Mouse (Mus musculus) heart, embryonic 16.5 days (tissue): ENCODE results near the gene Arnt2. TPM values are rescaled to one million over a fixed set of nuclear protein-coding genes. Genes with fewer than 3 reads are reported as not detected.

ENCODE experiments used
- ATAC-seq: fragments of 200-750 bp; cut with Nextera tagmentation; replicated peaks from 2 replicates; pipeline ENCODE4 v1.8.0; 2017; ENCODE audit warnings: moderate number of reproducible peaks; ENCODE audit not compliant: insufficient read depth, low FRiP score; ENCODE audit errors: extremely low read depth
- H3K27ac ChIP-seq: fragments of 300-500 bp; sonication (generic); 2 replicates; pipeline ENCODE4 v1.5.1; 2014; ENCODE audit warnings: mild to moderate bottlenecking, low read length, control low read depth, moderate library complexity
- H3K27me3 ChIP-seq: fragments of 300-500 bp; sonication (generic); 2 replicates; pipeline ENCODE4 v1.6.1; 2014; ENCODE audit warnings: low read length, mixed read lengths; ENCODE audit not compliant: control insufficient read depth, insufficient read depth
- H3K36me3 ChIP-seq: fragments of 300-500 bp; sonication (generic); 2 replicates; pipeline ENCODE4 v1.6.1; 2014; ENCODE audit not compliant: control insufficient read depth, insufficient read depth
- H3K4me1 ChIP-seq: fragments of 300-500 bp; sonication (generic); 2 replicates; pipeline ENCODE4 v1.6.1; 2014; ENCODE audit warnings: low read length, mixed read lengths; ENCODE audit not compliant: control insufficient read depth, insufficient read depth
- H3K4me2 ChIP-seq: fragments of 300-500 bp; sonication (generic); 2 replicates; pipeline ENCODE4 v1.6.1; 2014; ENCODE audit warnings: low read depth, mild to moderate bottlenecking, control low read depth, low read length
- H3K4me3 ChIP-seq: fragments of 300-500 bp; sonication (generic); 2 replicates; pipeline ENCODE4 v1.5.1; 2014; ENCODE audit warnings: mild to moderate bottlenecking, control low read depth, low read length
- H3K9ac ChIP-seq: fragments of 300-500 bp; sonication (generic); 2 replicates; pipeline ENCODE4 v1.6.1; 2014; ENCODE audit warnings: low read length, control low read depth
- H3K9me3 ChIP-seq: fragments of 300-500 bp; sonication (generic); replicated peaks from 2 replicates; pipeline ENCODE4 v1.6.1; 2016; ENCODE audit warnings: low read length; ENCODE audit not compliant: control insufficient read depth
- WGBS: fragments of 180-500 bp; shearing (Covaris S2); extraction: QIAGEN DNeasy Blood & Tissue Kit; methylation state at CpG from one replicate; pipeline ENCODE4 v1.1.7; 2014; 5-methylcytosine and 5-hydroxymethylcytosine counted together
- polyA plus RNA-seq: library from polyadenylated mRNA; unstranded; fragments of >200 nt; fragmentation: Nextera tagmentation; extraction: Ambion mirVana; gene quantifications from 2 replicates; pipeline ENCODE4 v1.2.1, GENCODE M21; 2015

Arnt2 gene
- polyA plus RNA-seq, 1 experiment from 2014 or later: 1.2 TPM

- H3K4me1 ChIP-seq: no peaks in the 10 kb centered on the region
- no peak overlapping the region for H3K4me2 ChIP-seq
- no peaks in the 10 kb centered on the region for H3K36me3 ChIP-seq
- H3K9me3 ChIP-seq: no peaks in the 10 kb centered on the region
- H3K4me3 ChIP-seq: no peak overlapping the region
- no peak for ATAC-seq
- H3K9ac ChIP-seq: no peak overlapping the region
- H3K27me3 ChIP-seq: no peaks in the 10 kb centered on the region
- no peak overlapping the region for H3K27ac ChIP-seq
Observed at GRCm38 (mm10) chr7:84432151-84432550, 22.2 kb upstream of the Arnt2 start.

- Histone ChIP-seq H3K27me3 (no peaks in the 10 kb centered on the region), H3K4me2 (no peak overlapping the region), H3K4me3 (no peak overlapping the region), H3K4me1 (no peaks in the 10 kb centered on the region), H3K27ac (no peak overlapping the region), H3K36me3 (no peaks in the 10 kb centered on the region), H3K9me3 (no peaks in the 10 kb centered on the region), H3K9ac (no peak overlapping the region)
- 77% methylated on average over 2 of the region's 2 CpGs for WGBS
- ATAC-seq: no peak
Observed at GRCm38 (mm10) chr7:84427221-84427620, 17.2 kb upstream of the Arnt2 start.

GRCm38 (mm10) chr7:84424670-84425385, 14.9 kb upstream of the Arnt2 start:
- no peak overlapping the region for H3K9ac ChIP-seq

DNA sequence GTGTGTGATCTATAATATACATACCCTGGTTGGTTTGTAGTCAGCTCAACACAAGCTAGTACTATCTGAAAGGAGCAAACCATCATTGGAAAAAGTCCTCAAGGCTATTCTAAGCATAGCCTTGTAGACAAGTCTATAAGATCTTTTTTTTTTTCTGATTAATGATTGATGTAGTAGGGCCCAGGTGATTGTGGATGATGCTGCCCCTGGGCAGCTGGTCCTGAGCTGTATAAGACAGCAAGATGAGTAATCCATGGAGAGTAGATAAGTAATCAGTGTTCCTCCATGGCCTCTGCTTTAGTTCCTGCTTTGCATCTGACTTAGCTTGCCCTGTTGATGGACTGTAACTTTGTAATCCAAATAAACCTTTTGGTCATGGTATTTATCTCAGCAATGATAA, 11.8 kb upstream of the Arnt2 start:
- ATAC-seq: no peak
- H3K9me3 ChIP-seq: no peaks in the 10 kb centered on the region
- no peaks in the 10 kb centered on the region for H3K36me3 ChIP-seq
- H3K27me3 ChIP-seq: no peaks in the 10 kb centered on the region
- no peak overlapping the region for H3K27ac ChIP-seq
- H3K4me1 ChIP-seq: no peaks in the 10 kb centered on the region
- H3K4me3 ChIP-seq: no peak overlapping the region
- no peak overlapping the region for H3K4me2 ChIP-seq
- H3K9ac ChIP-seq: no peak overlapping the region

More at GRCm38 (mm10) chr7:84424670-84425385, 14.9 kb upstream of the Arnt2 start:
- Histone ChIP-seq H3K27me3 (no peaks in the 10 kb centered on the region), H3K4me3 (no peak overlapping the region), H3K36me3 (no peaks in the 10 kb centered on the region), H3K9me3 (no peaks in the 10 kb centered on the region), H3K27ac (no peak overlapping the region), H3K4me2 (no peak overlapping the region), H3K4me1 (no peaks in the 10 kb centered on the region)
- no peak for ATAC-seq
- WGBS: 79% methylated on average over 7 of the region's 7 CpGs

GRCm38 (mm10) chr7:84421291-84421665, 11.3 kb upstream of the Arnt2 start:
- Histone ChIP-seq H3K27me3 (no peaks in the 10 kb centered on the region), H3K4me1 (no peaks in the 10 kb centered on the region), H3K4me3 (no peak overlapping the region), H3K27ac (no peak overlapping the region), H3K36me3 (no peaks in the 10 kb centered on the region), H3K9ac (no peak overlapping the region), H3K9me3 (no peaks in the 10 kb centered on the region), H3K4me2 (no peak overlapping the region)
- ATAC-seq: no peak

- H3K27ac ChIP-seq: no peak overlapping the region
- 62% methylated on average over 3 of the region's 3 CpGs for WGBS
- H3K36me3 ChIP-seq: no peaks in the 10 kb centered on the region
- no peak overlapping the region for H3K4me3 ChIP-seq
- H3K9me3 ChIP-seq: peaks cover under 1% of the 10 kb centered on the region; the same call in 1 of the 2 replicates
- H3K4me1 ChIP-seq: no peaks in the 10 kb centered on the region
- no peak overlapping the region for H3K4me2 ChIP-seq
- no peaks in the 10 kb centered on the region for H3K27me3 ChIP-seq
- no peak overlapping the region for H3K9ac ChIP-seq
- ATAC-seq: no peak
Observed at GRCm38 (mm10) chr7:84420581-84421290, 10.8 kb upstream of the Arnt2 start.

DNA sequence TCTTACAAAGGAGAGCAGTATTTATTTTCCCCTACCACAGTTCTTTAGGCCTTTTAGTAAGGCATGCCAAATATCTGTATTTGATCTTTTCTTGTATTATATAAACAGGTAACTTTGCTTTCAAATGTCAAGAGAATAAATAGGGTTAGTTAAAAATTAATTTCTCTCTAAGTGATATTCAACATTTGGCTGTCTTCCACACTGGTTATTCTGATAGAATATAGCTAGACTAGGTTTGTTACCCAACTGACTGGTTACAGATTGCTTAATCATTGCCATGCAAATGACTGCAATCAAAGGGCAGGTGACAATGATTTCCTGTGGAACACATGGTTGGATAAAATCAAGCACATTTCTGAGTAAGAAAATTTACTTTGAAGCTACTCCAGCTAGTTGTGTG, 7.5 kb upstream of the Arnt2 start:
- Histone ChIP-seq H3K27ac (no peak overlapping the region), H3K4me3 (no peak overlapping the region), H3K9ac (no peak overlapping the region), H3K9me3 (peaks cover 3% of the 10 kb centered on the region; the same call in 1 of the 2 replicates), H3K4me2 (no peak overlapping the region), H3K36me3 (no peaks in the 10 kb centered on the region), H3K4me1 (no peaks in the 10 kb centered on the region), H3K27me3 (peaks cover under 1% of the 10 kb centered on the region; the same call in 1 of the 2 replicates)
- no peak for ATAC-seq

DNA sequence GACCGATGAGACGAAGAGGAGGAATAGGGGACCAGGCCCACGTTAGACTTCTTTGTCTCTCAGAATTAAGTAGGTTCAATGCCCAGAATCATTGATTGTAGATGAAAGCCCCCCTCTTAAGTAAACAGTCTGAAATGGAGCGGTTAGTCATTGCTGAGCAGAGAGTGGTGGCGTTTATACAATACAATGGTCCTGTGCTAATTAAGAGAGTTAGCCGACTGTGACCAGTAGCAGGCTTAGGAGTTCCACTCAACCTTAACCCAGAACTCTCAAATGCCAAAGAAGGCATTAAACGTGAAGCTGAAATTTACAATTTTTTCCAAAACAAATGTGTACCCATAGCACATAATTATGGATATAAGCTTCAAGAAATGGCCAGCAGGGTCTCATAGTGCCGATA, 2.6 kb upstream of the Arnt2 start:
- 78% methylated on average over 8 of the region's 8 CpGs for WGBS
- ATAC-seq: no peak

DNA sequence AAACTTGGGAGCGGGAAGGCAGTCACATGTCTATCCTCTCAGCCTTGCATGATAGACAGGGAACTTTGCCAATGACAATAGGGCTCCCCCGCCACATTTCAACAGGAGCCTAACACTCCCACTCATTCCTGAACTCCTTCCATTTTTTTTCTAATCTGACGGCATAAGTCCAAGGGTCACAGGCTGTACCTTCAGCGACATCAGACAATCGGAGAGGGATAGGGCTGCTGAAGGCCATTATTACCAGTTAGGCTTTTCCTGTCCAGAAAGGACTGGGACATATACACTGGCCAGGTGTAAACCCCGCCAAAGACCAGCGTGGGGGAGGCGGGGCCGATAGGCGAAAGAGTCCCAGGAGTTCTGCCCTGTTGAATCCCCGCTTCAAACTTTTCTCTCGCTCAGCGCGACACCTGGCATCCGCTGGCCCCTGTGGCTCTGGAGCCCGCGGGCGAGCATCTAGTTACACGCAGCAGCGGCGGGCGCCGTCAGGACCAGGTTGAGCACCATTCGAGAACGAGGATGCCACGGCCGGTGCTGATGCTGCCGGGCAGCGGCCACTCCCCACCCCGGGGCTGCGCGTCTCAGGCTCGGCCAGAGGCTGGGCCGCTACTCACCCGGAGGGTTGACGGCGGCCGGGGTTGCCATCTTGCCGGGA, 608 bp downstream of the Arnt2 start:
- Histone ChIP-seq H3K4me3 (peak overlapping the region; percentile 61), H3K36me3 (no peaks in the 10 kb centered on the region), H3K4me2 (peak overlapping the region; percentile 82), H3K27me3 (peaks cover 34% of the 10 kb centered on the region), H3K9ac (peak overlapping the region; percentile 62), H3K27ac (no peak overlapping the region), H3K4me1 (peaks cover 8% of the 10 kb centered on the region; the same call in 1 of the 2 replicates), H3K9me3 (no peaks in the 10 kb centered on the region)
- peak; percentile 64 for ATAC-seq
- 2% methylated on average over 38 of the region's 39 CpGs for WGBS

More for the DNA sequence above, 2.6 kb upstream of the Arnt2 start:
- Histone ChIP-seq H3K4me1 (peaks cover 8% of the 10 kb centered on the region; the same call in 1 of the 2 replicates), H3K36me3 (no peaks in the 10 kb centered on the region), H3K9ac (no peak overlapping the region), H3K27ac (no peak overlapping the region), H3K9me3 (peaks cover 3% of the 10 kb centered on the region; the same call in 1 of the 2 replicates), H3K27me3 (peaks cover 34% of the 10 kb centered on the region), H3K4me2 (no peak overlapping the region), H3K4me3 (no peak overlapping the region)
